Mouse (Mus musculus) neutrophil, adult 5-6 weeks (primary cell): ENCODE data around the gene Washc3. TPM values are rescaled to one million over a fixed set of nuclear protein-coding genes. Genes with fewer than 3 reads are reported as not detected.

Experiments used
- ATAC-seq: fragments of 151-379, 151-347 bp; 2 replicates; pipeline ENCODE4 v1.8.0; 2017; ENCODE audit warnings: mild to moderate bottlenecking, moderate TSS enrichment; ENCODE audit not compliant: insufficient number of reproducible peaks, poor library complexity, low FRiP score, severe bottlenecking; ENCODE audit errors: extremely low read depth
- total RNA-seq: library from RNA; stranded (forward); fragments of 200-1000 nt; gene quantifications from 2 replicates; pipeline ENCODE4 v1.2.3, GENCODE M21; 2017

Washc3 gene
- total RNA-seq, 1 experiment from 2014 or later: 13.7 TPM

- ATAC-seq: no peak
These were observed 49.4 kb downstream of the Washc3 start for GRCm38 (mm10) chr10:88250300-88250699.

DNA sequence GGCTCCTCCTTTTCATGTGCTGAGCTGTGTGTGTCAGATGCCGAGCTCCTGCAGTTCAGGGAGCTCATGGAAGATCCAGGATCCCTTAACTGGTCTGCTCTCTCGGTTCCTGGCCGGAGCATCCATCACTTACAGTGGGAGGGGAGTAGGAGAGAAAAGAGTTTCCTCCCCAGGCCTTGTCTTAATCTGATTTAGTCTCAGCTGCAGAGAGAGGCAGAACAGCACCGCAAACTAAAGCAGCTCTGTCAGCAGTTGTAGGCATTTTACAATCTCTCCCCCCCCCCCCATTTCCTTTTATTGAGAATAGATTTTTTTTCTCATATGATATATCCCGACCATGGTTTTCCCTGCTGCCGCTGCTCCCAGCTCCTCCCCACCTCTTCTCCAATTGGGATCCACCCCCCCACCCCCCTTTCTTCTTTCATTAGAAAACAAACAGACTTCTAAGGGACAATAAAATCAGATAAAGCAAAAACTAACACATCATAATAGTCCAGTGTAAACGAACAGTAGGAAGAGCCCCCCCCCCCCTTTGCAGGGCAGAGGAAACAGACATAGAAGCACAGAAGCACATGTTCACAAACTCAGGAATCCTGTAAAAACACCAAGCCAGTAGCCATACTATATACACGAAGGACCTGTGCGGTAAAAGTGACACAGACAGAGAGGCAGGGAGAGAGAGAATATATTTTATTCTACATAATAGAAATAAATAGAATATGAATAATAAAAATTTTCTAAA, 51.4 kb downstream of the Washc3 start:
- ATAC-seq: no peak

DNA sequence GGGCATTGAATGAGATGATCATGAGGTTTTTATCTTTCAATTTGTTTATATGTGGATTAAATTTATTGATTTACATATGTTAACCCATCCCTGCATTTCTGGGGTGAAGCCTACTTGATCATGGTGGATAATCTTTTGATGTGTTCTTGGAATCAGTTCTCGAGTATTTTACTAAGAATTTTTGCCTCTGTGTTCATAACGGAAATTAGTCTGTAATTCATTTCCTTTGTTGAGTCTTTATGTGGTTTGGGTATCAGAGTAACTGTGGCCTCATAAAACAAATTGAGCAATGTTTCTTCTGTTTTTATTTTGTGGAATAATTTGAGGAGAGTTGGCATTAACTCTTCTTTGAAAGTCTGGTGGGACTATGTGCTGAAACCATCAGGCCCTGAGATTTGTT, 54.7 kb downstream of the Washc3 start:
- no peak for ATAC-seq

DNA sequence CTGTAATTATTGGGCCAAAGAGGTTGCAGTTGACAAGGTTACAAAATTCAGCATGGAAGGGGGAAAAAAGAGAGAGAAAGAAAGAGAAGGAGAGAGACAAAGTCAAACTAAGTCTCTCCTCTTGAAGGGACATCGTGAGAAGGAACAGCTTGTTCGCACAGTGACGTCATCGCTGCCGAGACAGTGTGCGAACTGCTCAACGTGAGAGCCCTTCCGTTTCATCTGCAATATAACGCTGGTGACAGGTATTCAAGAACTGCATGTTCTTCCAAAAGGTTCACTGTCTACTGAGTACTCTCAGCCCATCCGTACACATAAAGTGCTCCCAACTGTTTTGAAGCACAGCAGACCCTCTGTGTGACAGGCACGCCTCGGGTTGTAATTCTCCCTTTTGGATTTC, 59.4 kb downstream of the Washc3 start:
- no peak for ATAC-seq

DNA sequence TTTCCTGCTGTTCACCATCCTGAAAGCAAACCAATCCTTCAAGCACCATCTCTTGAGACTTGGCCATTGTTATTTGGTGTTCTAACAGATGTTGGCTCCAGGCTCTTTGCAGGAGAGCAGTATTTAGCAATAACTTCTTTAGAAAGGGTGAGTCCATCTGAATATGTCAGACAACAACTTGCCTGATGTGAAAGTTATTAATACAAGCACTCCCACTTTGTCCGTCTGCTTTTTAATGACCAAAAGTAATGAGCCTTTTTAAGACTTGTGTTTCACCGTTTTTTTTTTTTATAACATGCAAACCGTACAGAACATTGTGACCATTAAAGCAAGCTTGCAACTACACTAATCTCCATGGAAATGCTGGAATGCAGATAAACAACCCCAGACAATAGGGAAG, 60.3 kb downstream of the Washc3 start:
- ATAC-seq: no peak

DNA sequence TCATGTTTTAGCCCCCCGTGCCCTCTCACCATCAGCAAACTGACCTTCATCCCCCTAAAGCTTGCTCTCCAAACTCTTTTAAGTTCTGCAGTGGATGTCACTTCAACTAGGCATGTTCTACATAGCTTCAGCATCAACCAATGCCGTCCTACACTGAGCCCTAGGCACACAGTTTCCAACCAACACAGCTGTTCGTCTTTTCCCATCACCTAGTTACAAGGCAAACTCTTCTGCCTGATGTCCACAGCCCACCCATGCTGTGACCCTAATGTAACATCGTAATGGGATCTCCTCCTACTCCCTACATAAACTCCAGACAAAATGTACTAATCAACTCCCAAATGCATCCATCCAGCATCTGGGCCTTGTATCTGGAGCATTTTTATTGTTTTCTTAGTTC, 62.5 kb downstream of the Washc3 start:
- no peak for ATAC-seq

DNA sequence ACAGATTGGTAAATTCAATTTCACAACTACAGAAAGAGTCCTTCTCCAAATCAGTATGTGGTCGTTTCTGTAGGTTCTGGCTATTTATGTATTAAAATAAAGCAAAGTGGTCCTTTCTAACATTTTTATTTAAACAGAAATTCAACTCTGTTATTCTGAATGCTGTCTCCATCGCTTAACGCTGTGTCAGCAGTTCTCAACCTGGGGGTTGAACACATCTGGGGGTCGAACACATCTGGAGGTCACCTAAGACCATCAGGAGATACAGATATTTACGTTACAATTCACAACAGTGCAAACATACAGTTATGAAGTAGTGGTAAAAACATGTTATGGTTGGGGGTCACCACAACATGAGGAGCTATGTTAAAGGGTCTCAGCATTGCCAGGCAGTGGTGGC, 73.2 kb downstream of the Washc3 start:
- no peak for ATAC-seq

DNA sequence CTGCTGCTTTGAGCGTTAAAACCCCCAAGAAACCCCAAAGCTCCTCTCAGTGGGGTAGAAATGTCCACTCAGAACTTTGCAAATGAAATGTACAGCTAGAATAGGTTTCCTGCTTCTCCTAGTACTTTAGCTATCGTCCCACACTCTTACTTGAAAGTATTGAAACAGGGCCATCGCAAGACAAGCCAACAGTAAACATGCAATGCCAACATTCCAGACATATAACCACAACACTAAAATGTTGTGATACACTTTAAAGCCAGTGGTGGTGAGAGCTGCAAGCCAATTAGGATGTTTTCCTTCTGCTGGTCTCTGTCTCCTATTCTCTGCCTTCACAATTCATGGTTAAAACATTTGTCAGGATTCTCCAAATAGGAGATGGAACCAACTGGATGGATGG, 80.8 kb downstream of the Washc3 start:
- ATAC-seq: no peak

- ATAC-seq: no peak
These were observed 83.6 kb downstream of the Washc3 start for GRCm38 (mm10) chr10:88284343-88284990.

- no peak for ATAC-seq
These were observed 86.4 kb downstream of the Washc3 start for GRCm38 (mm10) chr10:88287261-88287660.

DNA sequence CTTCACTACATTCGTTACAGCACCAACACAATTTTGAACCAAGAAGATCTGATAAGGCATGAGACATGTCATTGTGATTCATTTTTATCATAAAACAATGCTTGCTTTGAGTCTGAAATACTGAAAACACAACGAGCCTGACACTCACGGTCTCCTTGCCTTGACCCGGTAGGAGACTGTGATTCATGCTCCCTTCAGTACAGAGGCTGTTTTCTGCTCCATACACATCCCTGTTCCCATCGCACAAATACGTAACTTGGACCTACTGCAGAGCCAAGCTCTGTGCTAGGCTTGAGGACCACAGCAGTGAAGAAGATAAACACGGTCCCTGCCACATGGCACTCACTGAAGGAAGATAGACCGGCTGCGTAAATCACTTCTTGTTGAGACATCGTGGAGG, 87.2 kb downstream of the Washc3 start:
- ATAC-seq: no peak

- no peak for ATAC-seq
These were observed 94.2 kb downstream of the Washc3 start for GRCm38 (mm10) chr10:88295091-88295490.

Other genes starting within 250 kb of the Washc3 start
- not detected in 2 replicates for gene Pmch, start 110.0 kb upstream of the Washc3 start, total RNA-seq
- 0.49 and 1.3 TPM in 2 replicates for gene Parpbp, start 54.2 kb upstream of the Washc3 start, total RNA-seq
- 11.9 and 14.1 TPM in 2 replicates for gene Nup37, start 54.1 kb upstream of the Washc3 start, total RNA-seq
- gene Dram1, start 178.0 kb downstream of the Washc3 start, total RNA-seq: 20.1 and 22.1 TPM in 2 replicates
- gene Gnptab, start 178.0 kb downstream of the Washc3 start, total RNA-seq: 34.7 and 35.9 TPM in 2 replicates